Mouse (Mus musculus) effector memory CD4-positive, alpha-beta T cell, adult 5 months (primary cell): ENCODE measurements around the gene Olfr59. TPM values are rescaled to one million over a fixed set of nuclear protein-coding genes. Genes with fewer than 3 reads are reported as not detected.

Source experiments
- polyA plus RNA-seq: library from polyadenylated mRNA; unstranded; fragments of 100-300 nt; shearing (Covaris generic); gene quantifications from one replicate; pipeline ENCODE4 v1.2.1, GENCODE M21; 2017

Olfr59 gene
- polyA plus RNA-seq: not detected

DNA sequence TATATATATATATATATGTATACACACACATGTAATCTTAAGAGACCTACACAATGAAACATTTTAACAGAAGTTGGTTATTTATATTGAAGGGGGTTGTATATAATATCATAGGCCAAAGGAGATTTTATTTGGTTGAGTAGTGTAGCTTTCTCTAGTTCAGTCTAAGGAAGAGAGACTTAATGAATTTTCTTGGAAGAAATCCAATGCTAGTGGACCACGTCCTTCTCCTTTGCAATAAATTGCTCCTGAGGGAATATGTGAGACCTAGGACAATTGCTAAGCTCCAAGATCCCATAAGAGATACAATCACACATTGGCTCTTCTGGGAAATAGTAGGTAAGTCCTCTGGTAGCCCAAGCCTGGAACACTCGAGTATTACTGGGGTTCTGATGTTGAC is at the start of gene Olfr59:
TSS of gene Olfr59 (plus strand) at position 301 of the 400 bp plus-strand sequence.

DNA sequence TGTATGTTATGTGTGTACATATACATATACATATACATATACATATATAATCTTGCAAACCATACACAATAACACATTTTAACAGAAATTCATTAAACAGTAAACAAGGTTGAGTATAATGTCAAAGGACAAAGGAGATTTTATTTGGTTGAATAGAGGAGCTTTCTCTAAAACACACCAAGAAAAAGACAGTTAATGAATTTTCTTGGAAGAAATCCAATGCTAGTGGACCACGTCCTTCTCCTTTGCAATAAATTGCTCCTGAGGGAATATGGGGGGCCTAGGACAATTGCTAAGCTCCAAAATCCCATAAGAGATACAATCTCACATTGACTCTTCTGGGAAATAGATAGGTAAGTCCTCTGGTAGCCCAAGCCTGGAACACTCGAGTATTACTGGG is 24.0 kb upstream of the Olfr59 start, which contains the start of gene Olfr406:
TSS of gene Olfr406 (plus strand) at position 301 of the 400 bp plus-strand sequence.

GRCm38 (mm10) chr11:74337931-74338330 is 54.4 kb downstream of the Olfr59 start, which contains the start of gene Olfr410:
TSS of gene Olfr410 (minus strand) at chr11:74338031.

Other genes with a start within 250 kb of the Olfr59 start
- gene Olfr139, start 227.2 kb upstream of the Olfr59 start, polyA plus RNA-seq: not detected
- not detected for gene Olfr399, start 227.1 kb upstream of the Olfr59 start, polyA plus RNA-seq
- gene Zfp616, start 213.8 kb upstream of the Olfr59 start, polyA plus RNA-seq: not detected
- not detected for gene Olfr401, start 170.0 kb upstream of the Olfr59 start, polyA plus RNA-seq
- not detected for gene Olfr402, start 130.2 kb upstream of the Olfr59 start, polyA plus RNA-seq
- gene Olfr403, start 97.5 kb upstream of the Olfr59 start, polyA plus RNA-seq: not detected
- not detected for gene Olfr43, start 72.4 kb upstream of the Olfr59 start, polyA plus RNA-seq
- gene Olfr406, start 23.9 kb upstream of the Olfr59 start, polyA plus RNA-seq: not detected
- gene Olfr410, start 54.3 kb downstream of the Olfr59 start, polyA plus RNA-seq: not detected
- gene Olfr411, start 68.9 kb downstream of the Olfr59 start, polyA plus RNA-seq: not detected
- not detected for gene Olfr412, start 78.3 kb downstream of the Olfr59 start, polyA plus RNA-seq